Mouse (Mus musculus) intestine, embryonic 16.5 days (tissue): ENCODE measurements at regions not wholly inside any gene's neighbourhood (a gene's known extent, or its start where the extent isn't known, plus 50 kb on each side); places are given as distances from the start of the nearest gene placed in this dataset.

ENCODE experiments used
- ATAC-seq: fragments of 200-750 bp; cut with Nextera tagmentation; 2 replicates; pipeline ENCODE4 v1.8.0; 2017; ENCODE audit warnings: moderate TSS enrichment, moderate library complexity
- H3K27ac ChIP-seq: fragments of 300-500 bp; sonication (generic); 2 replicates; pipeline ENCODE4 v1.5.1; 2014; ENCODE audit warnings: mild to moderate bottlenecking, low read length
- H3K27me3 ChIP-seq: fragments of 300-500 bp; sonication (generic); replicated peaks from 2 replicates; pipeline ENCODE4 v1.6.1; 2014; ENCODE audit warnings: low read length, control low read depth, mixed read lengths; ENCODE audit not compliant: control insufficient read depth, insufficient read depth
- H3K36me3 ChIP-seq: fragments of 300-500 bp; sonication (generic); 2 replicates; pipeline ENCODE4 v1.6.1; 2014; ENCODE audit warnings: low read length, control low read depth; ENCODE audit not compliant: control insufficient read depth, insufficient read depth
- H3K4me1 ChIP-seq: fragments of 300-500 bp; sonication (generic); 2 replicates; pipeline ENCODE4 v1.6.1; 2014; ENCODE audit warnings: low read length, control low read depth, mixed read lengths; ENCODE audit not compliant: control insufficient read depth, insufficient read depth
- H3K4me2 ChIP-seq: fragments of 300-500 bp; sonication (generic); 2 replicates; pipeline ENCODE4 v1.6.1; 2014; ENCODE audit warnings: low read depth, low read length, control low read depth
- H3K4me3 ChIP-seq: fragments of 300-500 bp; sonication (generic); 2 replicates; pipeline ENCODE4 v1.5.1; 2014; ENCODE audit warnings: mild to moderate bottlenecking, low read length
- H3K9ac ChIP-seq: fragments of 300-500 bp; sonication (generic); 2 replicates; pipeline ENCODE4 v1.6.1; 2014; ENCODE audit warnings: low read depth, low read length
- H3K9me3 ChIP-seq: fragments of 300-500 bp; sonication (generic); 2 replicates; pipeline ENCODE4 v1.6.1; 2016; ENCODE audit warnings: low read length, control low read depth; ENCODE audit not compliant: control insufficient read depth
- WGBS: fragments of 180-500 bp; shearing (Covaris S2); extraction: QIAGEN DNeasy Blood & Tissue Kit; methylation state at CpG from one replicate; pipeline ENCODE4 v1.1.7; 2014; 5-methylcytosine and 5-hydroxymethylcytosine counted together

DNA sequence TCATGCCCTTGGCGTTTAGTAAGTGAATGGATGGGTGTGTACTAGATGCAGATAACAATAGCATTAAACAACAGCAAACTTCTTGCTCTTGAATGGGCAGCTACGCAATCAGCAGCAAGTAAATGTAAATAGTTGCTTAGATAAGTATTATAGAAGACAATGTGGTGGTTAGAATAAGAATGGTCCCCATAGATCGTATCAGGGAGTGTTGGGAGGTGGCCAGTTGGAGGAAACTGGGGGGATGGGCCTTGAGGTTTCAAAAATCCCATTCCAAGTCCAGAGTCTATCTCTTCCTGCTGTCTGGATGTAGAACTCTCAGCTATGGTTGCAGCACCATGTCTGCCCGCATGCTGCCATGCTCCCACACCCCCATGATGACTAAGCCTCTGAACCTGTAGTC is 88.0 kb upstream of the Ankrd28 start:
- no peaks in the 10 kb centered on the region for H3K9me3 ChIP-seq
- H3K4me3 ChIP-seq = no peak overlapping the region
- ATAC-seq = no peak
- no peak overlapping the region for H3K27ac ChIP-seq
- no peak overlapping the region for H3K9ac ChIP-seq
- H3K27me3 ChIP-seq = no peaks in the 10 kb centered on the region
- H3K4me2 ChIP-seq = no peak overlapping the region
- 90% methylated on average over 4 of the region's 4 CpGs for WGBS
- no peaks in the 10 kb centered on the region for H3K36me3 ChIP-seq
- no peaks in the 10 kb centered on the region for H3K4me1 ChIP-seq

DNA sequence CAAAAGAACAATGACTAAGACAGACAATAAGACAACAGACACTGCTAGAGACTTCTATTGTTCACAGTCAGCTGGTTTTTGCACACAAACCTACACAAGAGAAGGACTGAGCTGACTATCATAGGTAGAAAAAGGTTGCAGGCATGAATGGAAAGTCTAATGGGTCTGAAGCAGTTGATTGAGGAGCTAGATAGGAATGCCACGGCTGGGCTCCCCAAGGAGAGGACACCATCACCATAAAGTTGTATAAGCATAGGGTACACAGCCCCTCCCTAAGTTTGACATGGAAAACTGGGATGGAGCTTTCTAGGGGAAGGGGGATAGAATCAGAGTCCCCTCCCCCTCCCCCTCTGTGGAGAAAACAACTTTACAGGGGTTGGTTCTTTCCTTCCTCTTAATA is 88.5 kb upstream of the Ankrd28 start:
- no peaks in the 10 kb centered on the region for H3K36me3 ChIP-seq
- no peak for ATAC-seq
- H3K9ac ChIP-seq = no peak overlapping the region
- H3K4me2 ChIP-seq = no peak overlapping the region
- no peak overlapping the region for H3K4me3 ChIP-seq
- H3K27me3 ChIP-seq = no peaks in the 10 kb centered on the region
- H3K27ac ChIP-seq = no peak overlapping the region
- WGBS = 93% methylated on average over 1 of the region's 1 CpGs
- no peaks in the 10 kb centered on the region for H3K9me3 ChIP-seq
- no peaks in the 10 kb centered on the region for H3K4me1 ChIP-seq

DNA sequence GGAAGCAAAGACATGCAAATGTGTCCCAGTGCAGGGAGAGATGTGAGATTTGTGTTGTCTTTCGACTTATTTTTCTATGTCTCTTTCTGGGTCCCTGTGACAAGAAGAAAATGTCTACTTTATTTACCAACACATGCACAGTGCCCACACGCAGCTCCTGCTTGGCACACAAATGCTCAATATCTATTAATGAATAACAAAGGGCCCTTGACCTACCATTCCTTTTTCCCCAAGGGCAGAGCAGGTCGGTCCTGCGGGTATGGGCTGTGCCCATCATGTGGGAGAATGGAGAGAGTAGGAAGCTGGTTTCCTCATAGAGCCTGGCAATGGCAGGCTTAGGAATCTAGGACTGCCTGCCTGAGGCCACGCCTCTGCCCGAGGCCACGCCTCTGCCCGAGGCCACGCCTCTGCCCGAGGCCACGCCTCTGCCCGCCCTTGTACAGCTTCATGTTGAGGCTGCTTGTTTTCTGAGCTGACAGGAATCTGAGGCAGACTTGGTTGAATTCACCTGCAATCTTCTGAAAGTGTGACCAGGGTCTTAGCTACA is 98.8 kb upstream of the Ankrd28 start:
- H3K9ac ChIP-seq = no peak overlapping the region
- no peak overlapping the region for H3K4me3 ChIP-seq
- H3K9me3 ChIP-seq = no peaks in the 10 kb centered on the region
- H3K4me1 ChIP-seq = peaks cover 20% of the 10 kb centered on the region
- H3K36me3 ChIP-seq = no peaks in the 10 kb centered on the region
- H3K4me2 ChIP-seq = no peak overlapping the region
- ATAC-seq = peak; percentile 45; the same call in 1 of the 2 replicates
- WGBS = 56% methylated on average over 12 of the region's 12 CpGs
- H3K27me3 ChIP-seq = no peaks in the 10 kb centered on the region
- no peak overlapping the region for H3K27ac ChIP-seq

DNA sequence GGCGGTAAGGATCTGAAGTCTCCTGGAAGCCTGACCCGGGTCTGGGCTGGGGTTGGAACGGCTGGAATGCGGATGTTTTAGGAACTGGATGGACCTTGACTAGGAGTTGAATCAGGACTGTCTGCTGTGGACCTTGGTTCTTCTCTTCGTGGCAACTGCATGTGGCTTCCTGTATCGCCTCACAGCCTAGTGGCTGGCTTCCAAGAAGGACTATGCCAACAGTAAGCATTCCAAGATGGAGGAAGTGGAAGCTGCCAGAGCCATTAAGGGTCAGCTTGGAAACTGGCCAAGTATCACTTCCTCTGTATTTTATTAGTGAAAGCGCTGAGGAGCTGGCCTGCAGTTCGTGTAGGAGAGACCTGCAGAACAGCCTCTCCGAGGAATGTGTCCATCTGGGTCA is 98.4 kb upstream of the Galnt15 start:
- Histone ChIP-seq H3K36me3 (no peaks in the 10 kb centered on the region), H3K4me1 (peaks cover 23% of the 10 kb centered on the region), H3K4me2 (no peak overlapping the region), H3K27me3 (no peaks in the 10 kb centered on the region), H3K9ac (no peak overlapping the region), H3K9me3 (no peaks in the 10 kb centered on the region), H3K27ac (peak overlapping the region; percentile 7), H3K4me3 (no peak overlapping the region)
- WGBS = 39% methylated on average over 9 of the region's 9 CpGs
- peak; percentile 32 for ATAC-seq

DNA sequence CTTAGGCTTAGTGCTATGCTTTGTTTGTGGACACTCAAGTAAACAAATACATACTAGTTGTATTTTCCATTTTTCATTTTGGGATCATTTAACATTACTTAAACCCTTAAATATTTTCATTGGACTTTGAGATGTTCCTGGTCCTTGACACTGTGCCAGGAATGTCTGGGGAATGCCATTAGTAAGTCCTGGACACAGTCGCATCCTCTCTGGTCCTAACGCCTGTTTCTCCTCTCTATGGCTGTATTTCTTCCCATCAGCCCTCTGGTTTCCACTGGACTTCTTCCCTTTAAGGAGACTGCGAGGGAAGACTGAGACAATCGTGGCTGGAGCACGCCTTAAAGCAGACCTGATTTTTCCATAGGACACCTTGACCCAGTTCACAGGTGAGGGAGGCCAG is 96.8 kb upstream of the Galnt15 start:
- no peak overlapping the region for H3K4me2 ChIP-seq
- H3K36me3 ChIP-seq = no peaks in the 10 kb centered on the region
- H3K4me1 ChIP-seq = peaks cover 23% of the 10 kb centered on the region
- no peak overlapping the region for H3K9ac ChIP-seq
- no peak overlapping the region for H3K27ac ChIP-seq
- H3K27me3 ChIP-seq = no peaks in the 10 kb centered on the region
- WGBS = 49% methylated on average over 5 of the region's 5 CpGs
- ATAC-seq = no peak
- no peak overlapping the region for H3K4me3 ChIP-seq
- no peaks in the 10 kb centered on the region for H3K9me3 ChIP-seq

DNA sequence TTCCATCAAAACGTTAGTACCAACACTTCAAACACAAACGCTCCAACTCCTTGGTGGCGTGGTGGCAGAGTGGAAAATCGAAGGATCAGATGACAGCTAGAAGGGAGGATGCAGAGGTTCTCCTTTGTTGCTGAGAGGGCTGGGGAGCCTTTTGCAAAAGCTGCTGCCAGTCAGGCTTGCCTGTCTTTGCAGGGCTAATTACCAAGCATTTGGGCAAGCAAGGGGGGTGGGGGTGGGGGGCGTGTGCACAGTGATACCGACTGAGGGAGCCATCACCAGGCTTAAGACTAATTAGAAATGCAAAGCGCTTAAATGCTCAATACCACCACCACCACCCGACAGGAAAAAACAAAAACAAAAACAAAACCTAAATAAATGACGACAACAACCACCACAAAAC is 95.3 kb upstream of the Galnt15 start:
- H3K4me3 ChIP-seq = peak overlapping the region; percentile 37
- no peaks in the 10 kb centered on the region for H3K36me3 ChIP-seq
- WGBS = 13% methylated on average over 9 of the region's 9 CpGs
- ATAC-seq = no peak
- no peak overlapping the region for H3K27ac ChIP-seq
- H3K9ac ChIP-seq = no peak overlapping the region
- H3K4me1 ChIP-seq = peaks cover 23% of the 10 kb centered on the region
- peak overlapping the region; percentile 63 for H3K4me2 ChIP-seq
- no peaks in the 10 kb centered on the region for H3K9me3 ChIP-seq
- H3K27me3 ChIP-seq = no peaks in the 10 kb centered on the region

DNA sequence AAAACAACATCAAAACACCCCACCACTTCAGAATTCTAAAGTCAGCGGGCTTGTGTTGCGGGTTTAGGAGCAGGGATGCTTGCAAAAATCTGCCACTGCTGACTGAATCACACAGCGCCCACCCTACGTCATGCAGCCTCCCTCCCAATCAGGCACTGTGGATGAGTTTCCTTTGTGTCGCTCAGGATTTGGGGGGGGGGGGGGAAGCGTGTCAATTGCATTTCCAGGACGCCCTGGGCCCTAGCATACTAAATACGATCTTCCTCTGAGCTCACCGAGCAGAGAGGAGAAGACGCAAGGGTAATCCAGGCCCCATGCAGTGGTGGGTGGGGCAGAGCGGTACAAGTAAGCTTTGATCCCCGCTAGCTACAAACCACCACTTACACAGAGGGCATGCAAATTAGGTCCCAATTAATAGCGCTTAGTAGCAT is 94.9 kb upstream of the Galnt15 start:
- H3K27ac ChIP-seq = no peak overlapping the region
- no peaks in the 10 kb centered on the region for H3K9me3 ChIP-seq
- H3K4me1 ChIP-seq = peaks cover 23% of the 10 kb centered on the region
- H3K4me2 ChIP-seq = peak overlapping the region; percentile 63
- peak; percentile 69 for ATAC-seq
- H3K4me3 ChIP-seq = peak overlapping the region; percentile 37
- peak overlapping the region; percentile 61 for H3K9ac ChIP-seq
- WGBS = 5% methylated on average over 13 of the region's 13 CpGs
- no peaks in the 10 kb centered on the region for H3K36me3 ChIP-seq
- H3K27me3 ChIP-seq = no peaks in the 10 kb centered on the region

DNA sequence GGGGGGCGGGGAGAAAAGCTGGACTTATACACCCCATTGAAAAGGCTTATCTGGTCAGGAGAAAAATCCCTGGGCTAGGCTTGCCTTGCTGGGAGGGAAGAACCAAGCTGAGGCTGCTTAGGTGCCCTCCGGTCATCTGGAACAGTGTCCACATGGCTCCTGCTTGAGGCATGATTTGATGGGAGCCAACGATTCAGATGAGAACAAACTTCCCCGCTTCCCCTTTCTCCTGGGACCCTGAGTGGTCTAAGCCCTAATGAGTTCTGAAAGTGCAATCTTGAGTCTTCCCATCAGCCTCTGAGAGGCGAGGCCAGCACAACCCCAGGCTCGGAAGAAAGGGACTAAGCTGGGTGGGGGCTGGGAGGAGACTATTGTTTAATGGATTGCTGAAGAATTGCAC is 94.5 kb upstream of the Galnt15 start:
- H3K9me3 ChIP-seq = no peaks in the 10 kb centered on the region
- H3K4me3 ChIP-seq = peak overlapping the region; percentile 37
- H3K36me3 ChIP-seq = no peaks in the 10 kb centered on the region
- peak overlapping the region; percentile 57 for H3K27ac ChIP-seq
- H3K4me1 ChIP-seq = peaks cover 23% of the 10 kb centered on the region
- peak overlapping the region; percentile 63 for H3K4me2 ChIP-seq
- WGBS = 3% methylated on average over 5 of the region's 6 CpGs
- H3K27me3 ChIP-seq = no peaks in the 10 kb centered on the region
- H3K9ac ChIP-seq = peak overlapping the region; percentile 61
- peak; percentile 48 for ATAC-seq

DNA sequence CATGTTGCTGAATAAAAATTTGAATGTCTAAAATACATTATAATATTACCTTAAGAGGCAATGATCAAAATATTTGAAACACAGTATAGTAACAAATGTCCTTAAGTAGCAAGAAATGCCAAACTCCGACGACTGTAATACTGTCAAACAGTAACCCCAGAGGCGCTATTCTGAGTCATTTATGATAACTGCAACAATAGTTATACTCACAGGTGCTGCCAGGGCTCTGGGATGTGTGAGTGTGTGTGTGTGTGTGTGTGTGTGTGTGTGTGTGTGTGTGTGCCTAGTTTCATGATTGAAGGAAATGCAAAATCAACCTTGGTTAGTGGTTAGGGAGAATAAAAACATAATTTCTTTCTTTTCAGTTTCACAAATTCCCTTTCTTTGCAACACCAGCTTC is 94.0 kb upstream of the Galnt15 start:
- H3K4me1 ChIP-seq = peaks cover 23% of the 10 kb centered on the region
- H3K27ac ChIP-seq = no peak overlapping the region
- no peaks in the 10 kb centered on the region for H3K9me3 ChIP-seq
- 0 out of 2 replicates have a peak, but pooled peaks have one; percentile 32 for ATAC-seq
- peak overlapping the region; percentile 63 for H3K4me2 ChIP-seq
- H3K27me3 ChIP-seq = no peaks in the 10 kb centered on the region
- no peaks in the 10 kb centered on the region for H3K36me3 ChIP-seq
- H3K9ac ChIP-seq = no peak overlapping the region
- 15% methylated on average over 3 of the region's 3 CpGs for WGBS
- H3K4me3 ChIP-seq = no peak overlapping the region

DNA sequence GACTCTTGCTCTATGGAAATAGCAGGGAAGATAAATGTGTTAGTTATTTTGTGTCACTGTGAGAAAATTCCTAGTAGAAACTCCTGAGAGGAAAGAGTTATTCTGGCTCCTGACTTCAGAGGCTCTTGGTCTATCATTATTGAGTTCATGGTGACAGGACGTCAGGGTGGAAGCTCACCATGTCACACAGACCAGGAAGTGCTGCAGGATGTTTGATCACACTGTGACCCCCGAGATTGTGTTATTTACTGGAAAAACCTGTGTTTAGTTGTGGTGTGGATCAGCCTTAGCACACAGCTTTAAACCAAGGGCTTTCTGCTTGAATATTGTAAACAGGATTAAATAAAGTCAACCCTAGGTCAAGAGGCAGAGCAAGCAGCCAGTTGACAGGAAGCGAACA is 93.4 kb upstream of the Galnt15 start:
- Histone ChIP-seq H3K4me2 (no peak overlapping the region), H3K9ac (no peak overlapping the region), H3K27ac (no peak overlapping the region), H3K9me3 (no peaks in the 10 kb centered on the region), H3K27me3 (no peaks in the 10 kb centered on the region), H3K36me3 (no peaks in the 10 kb centered on the region), H3K4me3 (no peak overlapping the region), H3K4me1 (peaks cover 20% of the 10 kb centered on the region)
- ATAC-seq = no peak
- WGBS = 37% methylated on average over 3 of the region's 3 CpGs
